33 mouse cellular contexts compared by ENCODE assay signal in the genomic region with DNA sequence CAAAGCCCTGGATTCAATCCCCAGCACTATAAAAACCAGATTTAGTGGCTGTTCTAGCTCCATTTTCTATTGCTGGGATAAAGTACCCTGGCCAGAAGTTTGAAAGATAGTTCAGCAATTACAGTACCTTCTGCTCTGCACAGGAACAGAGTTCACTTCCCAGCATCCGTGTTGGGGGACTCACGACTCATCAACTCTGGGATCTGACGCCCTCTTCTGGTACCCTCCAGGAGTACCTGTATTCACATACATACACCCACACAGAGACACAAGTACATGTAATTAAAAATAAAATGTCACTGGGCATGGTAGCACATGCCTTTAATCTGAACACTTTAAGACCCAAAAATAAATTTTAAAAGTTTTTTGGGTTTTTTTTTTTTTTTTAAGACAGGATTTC. TPM values are rescaled to one million over a fixed set of nuclear protein-coding genes. Genes with fewer than 3 reads are reported as not detected.
DNase-seq lines count a peak whose midpoint lies in the region; ATAC-seq and TF ChIP-seq lines count a peak whose summit lies in the region.
"Had no signal": no experiment of that assay in that cellular context is flagged by ENCODE, and none has a peak within 500 bp of the region (broad histone marks: within the 10 kb centered on the region; RNA-seq: fewer than 3 reads in every experiment).

No protein-coding gene starts in this region.

- H3K4me1 ChIP-seq in liver, embryonic 11.5 days (replicated peaks; ENCODE audit: control insufficient read depth, insufficient read depth, low read length), result peaks cover 3% of the 10 kb centered on the region
- H3K4me1 ChIP-seq in liver, embryonic 12.5 days, result peaks cover 18% of the 10 kb centered on the region
- H3K4me1 ChIP-seq in forebrain, postnatal 0 days (ENCODE audit: insufficient read depth), result peaks cover 24% of the 10 kb centered on the region
- H3K4me1 ChIP-seq: embryonic facial prominence, embryonic 10.5 days; heart, embryonic 15.5 days had no signal

- no peaks in the 10 kb centered on the region for H3K9me3 ChIP-seq in liver, embryonic 11.5 days (ENCODE audit: control insufficient read depth, low read length)
- no peaks in the 10 kb centered on the region for H3K9me3 ChIP-seq in liver, embryonic 12.5 days (replicated peaks)
- no peaks in the 10 kb centered on the region for H3K9me3 ChIP-seq in forebrain, postnatal 0 days (ENCODE audit: low read length)
- H3K9me3 ChIP-seq: embryonic facial prominence, embryonic 10.5 days; forebrain, embryonic 12.5 days; forebrain, embryonic 15.5 days; heart, embryonic 15.5 days; hindbrain, embryonic 10.5 days; hindbrain, embryonic 13.5 days had no signal

- no peak overlapping the region for H3K9ac ChIP-seq in liver, embryonic 11.5 days (ENCODE audit: low read depth, low read length)
- H3K9ac ChIP-seq in liver, embryonic 12.5 days, result no peak overlapping the region
- H3K9ac ChIP-seq in forebrain, postnatal 0 days, result no peak overlapping the region
- H3K9ac ChIP-seq: embryonic facial prominence, embryonic 13.5 days; forebrain, embryonic 12.5 days; forebrain, embryonic 15.5 days; heart, embryonic 15.5 days; hindbrain, embryonic 13.5 days had no signal

- H3K27me3 ChIP-seq in liver, embryonic 11.5 days (replicated peaks; ENCODE audit: control insufficient read depth, insufficient read depth, low read length), result no peaks in the 10 kb centered on the region
- no peaks in the 10 kb centered on the region for H3K27me3 ChIP-seq in liver, embryonic 12.5 days (replicated peaks)
- no peaks in the 10 kb centered on the region for H3K27me3 ChIP-seq in forebrain, postnatal 0 days (ENCODE audit: insufficient read depth, low read length)
- H3K27me3 ChIP-seq: embryonic facial prominence, embryonic 13.5 days; forebrain, embryonic 12.5 days; forebrain, embryonic 15.5 days; heart, embryonic 15.5 days; hindbrain, embryonic 13.5 days had no signal

- H3K4me3 ChIP-seq in liver, embryonic 11.5 days (ENCODE audit: low read depth, low read length), result no peak overlapping the region
- no peak overlapping the region for H3K4me3 ChIP-seq in liver, embryonic 12.5 days
- no peak overlapping the region for H3K4me3 ChIP-seq in forebrain, postnatal 0 days (ENCODE audit: low read depth, low read length)
- H3K4me3 ChIP-seq: embryonic facial prominence, embryonic 10.5 days; embryonic facial prominence, embryonic 13.5 days; erythroblast, embryonic 14.5 days; forebrain, embryonic 12.5 days; forebrain, embryonic 15.5 days; heart, embryonic 15.5 days; hindbrain, embryonic 10.5 days; hindbrain, embryonic 13.5 days had no signal

- H3K4me2 ChIP-seq in liver, embryonic 11.5 days, result no peak overlapping the region
- H3K4me2 ChIP-seq in liver, embryonic 12.5 days, result no peak overlapping the region
- H3K4me2 ChIP-seq in forebrain, postnatal 0 days (ENCODE audit: low read depth), result no peak overlapping the region
- H3K4me2 ChIP-seq: embryonic facial prominence, embryonic 13.5 days; forebrain, embryonic 12.5 days; forebrain, embryonic 15.5 days; heart, embryonic 11.5 days; heart, embryonic 15.5 days; hindbrain, embryonic 13.5 days had no signal

- DNase-seq in cerebellum, adult 8-10 months, result peak; percentile 0
- no peak for DNase-seq in cerebellum, adult 11 months
- peak; percentile 26 for DNase-seq in liver, embryonic 11.5 days (ENCODE audit: low spot score)
- DNase-seq in R1 (ENCODE audit: low read depth, low spot score), result peak; percentile 60
- DNase-seq in forebrain, postnatal 0 days, result no peak
- DNase-seq: adrenal gland, postnatal 10 days; adrenal gland, postnatal 36 days; cerebellum, adult 2 months; cerebellum, postnatal 10 days; cerebellum, postnatal 36 days; embryo, embryonic 11 days; gastrocnemius, postnatal 10 days; gastrocnemius, postnatal 36 days; heart, postnatal 10 days; heart, postnatal 36 days had no signal

- WGBS in liver, embryonic 11.5 days, result 57% methylated on average over 3 of the region's 3 CpGs
- WGBS in liver, embryonic 12.5 days (ENCODE audit: insufficient replicate concordance), result 52% methylated on average over 3 of the region's 3 CpGs
- WGBS in forebrain, postnatal 0 days, result 78% methylated on average over 3 of the region's 3 CpGs

- H3K27ac ChIP-seq in liver, embryonic 11.5 days (ENCODE audit: low read depth, low read length), result no peak overlapping the region
- H3K27ac ChIP-seq in liver, embryonic 12.5 days, result no peak overlapping the region
- H3K27ac ChIP-seq in forebrain, postnatal 0 days (ENCODE audit: low read depth, low read length), result no peak overlapping the region
- H3K27ac ChIP-seq: embryonic facial prominence, embryonic 10.5 days; embryonic facial prominence, embryonic 13.5 days; forebrain, embryonic 12.5 days; forebrain, embryonic 15.5 days; heart, embryonic 15.5 days; hindbrain, embryonic 10.5 days; hindbrain, embryonic 13.5 days; hindbrain, postnatal 0 days had no signal

- H3K36me3 ChIP-seq in liver, embryonic 11.5 days (ENCODE audit: control insufficient read depth, insufficient read depth, low read length), result no peaks in the 10 kb centered on the region
- H3K36me3 ChIP-seq in liver, embryonic 12.5 days, result no peaks in the 10 kb centered on the region
- H3K36me3 ChIP-seq in forebrain, postnatal 0 days (ENCODE audit: insufficient read depth), result peaks cover 13% of the 10 kb centered on the region
- H3K36me3 ChIP-seq: embryonic facial prominence, embryonic 10.5 days; forebrain, embryonic 12.5 days; heart, embryonic 15.5 days had no signal

- no peak for TF ChIP-seq CTCF in forebrain, postnatal 0 days (IDR thresholded peaks at IDR 0.05; ENCODE audit: low read depth)

- ATAC-seq in liver, embryonic 11.5 days (replicated peaks; ENCODE audit: low FRiP score), result no peak
- ATAC-seq in liver, embryonic 12.5 days, result no peak
- no peak for ATAC-seq in forebrain, postnatal 0 days
- ATAC-seq: forebrain, embryonic 15.5 days; hindbrain, postnatal 0 days; inflammation-experienced regulatory T-cells, adult 6 months; intestine, embryonic 16.5 days had no signal

RNA-seq across cellular contexts. Expression of a gene that starts 6.1 kb away (rescaled TPM):
- polyA plus RNA-seq in liver, embryonic 11.5 days (2014; fragmentation: Nextera tagmentation; extraction: Ambion mirVana), result 10.8 and 12.5 TPM in 2 replicates
- 8.0 and 8.6 TPM in 2 replicates for polyA plus RNA-seq in liver, embryonic 12.5 days (2016; fragmentation: Nextera tagmentation; extraction: Ambion mirVana)
- 156 and 159 TPM in 2 replicates for total RNA-seq in forebrain, postnatal 0 days (2014; rRNA removed)
- 82.5 and 90.3 TPM in 2 replicates for polyA plus RNA-seq in forebrain, postnatal 0 days (2015; fragmentation: Nextera tagmentation; extraction: Ambion mirVana)

RNA-seq across cellular contexts. Expression of a gene that starts 38.6 kb away (rescaled TPM):
- polyA plus RNA-seq in liver, embryonic 11.5 days (2014; fragmentation: Nextera tagmentation; extraction: Ambion mirVana), result not detected in 2 replicates
- not detected in 2 replicates for polyA plus RNA-seq in liver, embryonic 12.5 days (2016; fragmentation: Nextera tagmentation; extraction: Ambion mirVana)
- 0.76 TPM in 1 of 2 replicates, not detected in the other for total RNA-seq in forebrain, postnatal 0 days (2014; rRNA removed)
- polyA plus RNA-seq in forebrain, postnatal 0 days (2015; fragmentation: Nextera tagmentation; extraction: Ambion mirVana), result not detected in 2 replicates
- total RNA-seq: granulocyte monocyte progenitor cell, adult 5-6 weeks; heart, postnatal 10 days; heart, postnatal 36 days; hindbrain, postnatal 0 days; MEL had no signal
- polyA plus RNA-seq: embryonic facial prominence, embryonic 10.5 days; embryonic facial prominence, embryonic 13.5 days; erythroblast, embryonic 14.5 days; forebrain, embryonic 12.5 days; forebrain, embryonic 15.5 days; heart, embryonic 11.5 days; heart, embryonic 15.5 days; hindbrain, embryonic 10.5 days; hindbrain, embryonic 13.5 days; intestine, embryonic 16.5 days had no signal

RNA-seq across cellular contexts. Expression of a gene that starts 44.8 kb away (rescaled TPM):
- polyA plus RNA-seq in liver, embryonic 11.5 days (2014; fragmentation: Nextera tagmentation; extraction: Ambion mirVana), result 1.0 and 1.4 TPM in 2 replicates
- 0.25 and 0.43 TPM in 2 replicates for polyA plus RNA-seq in liver, embryonic 12.5 days (2016; fragmentation: Nextera tagmentation; extraction: Ambion mirVana)
- 12.7 and 14.8 TPM in 2 replicates for total RNA-seq in forebrain, postnatal 0 days (2014; rRNA removed)
- 28.8 and 37.2 TPM in 2 replicates for polyA plus RNA-seq in forebrain, postnatal 0 days (2015; fragmentation: Nextera tagmentation; extraction: Ambion mirVana)
- total RNA-seq: gastrocnemius, adult 18-20 months; gastrocnemius, postnatal 36 days; heart, adult 8-10 months; heart, postnatal 36 days had no signal
- polyA plus RNA-seq: erythroblast, embryonic 14.5 days had no signal

RNA-seq across cellular contexts. Expression of a gene that starts 54.1 kb away (rescaled TPM):
- polyA plus RNA-seq in liver, embryonic 11.5 days (2014; fragmentation: Nextera tagmentation; extraction: Ambion mirVana), result 0.21 TPM in 2 replicates
- 0.18 and 0.37 TPM in 2 replicates for polyA plus RNA-seq in liver, embryonic 12.5 days (2016; fragmentation: Nextera tagmentation; extraction: Ambion mirVana)
- total RNA-seq in forebrain, postnatal 0 days (2014; rRNA removed), result not detected in 2 replicates
- 0.08 TPM in 1 of 2 replicates, not detected in the other for polyA plus RNA-seq in forebrain, postnatal 0 days (2015; fragmentation: Nextera tagmentation; extraction: Ambion mirVana)
- total RNA-seq: gastrocnemius, adult 18-20 months; granulocyte monocyte progenitor cell, adult 5-6 weeks; hindbrain, postnatal 0 days had no signal
- polyA plus RNA-seq: cerebellum, adult 2 months; cortical plate, adult 2 months; erythroblast, embryonic 14.5 days; forebrain, embryonic 15.5 days; hindbrain, embryonic 10.5 days; hindbrain, embryonic 13.5 days; hindbrain, postnatal 0 days had no signal

Comparison
In these comparisons a context has a peak if more than half of its experiments do, and no peak if none do; other contexts are left out.
1. DNase-seq: peak in cerebellum, adult 8-10 months (single experiment), liver, embryonic 11.5 days (single experiment) and R1 (single experiment); none in cerebellum, adult 11 months (single experiment) and forebrain, postnatal 0 days (single experiment).
2. RNA of a gene that starts 44.8 kb away (polyA plus RNA-seq): 28.8 to 37.2 TPM in forebrain, postnatal 0 days; 1.0 to 1.4 TPM in liver, embryonic 11.5 days and 0.25 to 0.43 TPM in liver, embryonic 12.5 days; every median in the first group is over 10 times any median in the second.